Mouse (Mus musculus) spleen, embryonic (tissue): ENCODE results near the gene Rundc3a.

Source experiments
- CTCF ChIA-PET: fragments of 350-600 bp; sonication (Branson Sonifier 250); formaldehyde crosslinking; loops from one replicate; lab custom pipeline; 2022; lab: Charles Lee

The Rundc3a gene

GRCm38 (mm10) chr11:102445891-102446361 is 52.7 kb downstream of the Rundc3a start:
- CTCF ChIA-PET, result interaction anchor here (0.6 to 1.4 kb wide), 2 partner anchors 8 to 830 kb away, joined by 3 to 4 read pairs; no protein-coding TSS in a partner anchor

GRCm38 (mm10) chr11:102446581-102447461 is 53.6 kb downstream of the Rundc3a start:
- CTCF ChIA-PET, result interaction anchor here (0.6 to 1.4 kb wide), 2 partner anchors 9 to 13 kb away, joined by 3 to 4 read pairs; no protein-coding TSS in a partner anchor

- CTCF ChIA-PET, result interaction anchor here (0.6 kb wide), 1 partner anchor 14 kb away, joined by 4 read pairs; no protein-coding TSS in a partner anchor
Observed at GRCm38 (mm10) chr11:102447497-102447896, 54.3 kb downstream of the Rundc3a start, which contains the start of gene Fam171a2. Gene Fam171a2, minus strand, starts transcription at chr11:102447682.

- CTCF ChIA-PET, result interaction anchor here (0.6 kb wide), 1 partner anchor 15 kb away, joined by 4 read pairs; no protein-coding TSS in a partner anchor
Observed at GRCm38 (mm10) chr11:102448327-102448726, 55.1 kb downstream of the Rundc3a start.

GRCm38 (mm10) chr11:102449043-102450008 is 56.1 kb downstream of the Rundc3a start:
- CTCF ChIA-PET, result interaction anchor here (0.7 kb wide), 1 partner anchor 140 kb away, joined by 5 read pairs; no protein-coding TSS in a partner anchor
